Mouse (Mus musculus) midbrain, embryonic 16.5 days (tissue): Measurements from ENCODE around the gene Nsd2. TPM values are rescaled to one million over a fixed set of nuclear protein-coding genes. Genes with fewer than 3 reads are reported as not detected.

ENCODE experiments used
- ATAC-seq: fragments of 200-750 bp; cut with Nextera tagmentation; 2 replicates; pipeline ENCODE4 v1.8.0; 2017; ENCODE audit warnings: moderate TSS enrichment
- H3K27ac ChIP-seq: fragments of 300-500 bp; sonication (generic); 2 replicates; pipeline ENCODE4 v1.5.1; 2014; ENCODE audit warnings: mild to moderate bottlenecking, low read length, mixed read lengths
- H3K27me3 ChIP-seq: fragments of 300-500 bp; sonication (generic); 2 replicates; pipeline ENCODE4 v1.6.1; 2014; ENCODE audit warnings: low read depth, low read length, mixed read lengths; ENCODE audit not compliant: control insufficient read depth, insufficient read depth
- H3K36me3 ChIP-seq: fragments of 300-500 bp; sonication (generic); 2 replicates; pipeline ENCODE4 v1.6.1; 2014; ENCODE audit warnings: mild to moderate bottlenecking, low read length, moderate library complexity, mixed read lengths; ENCODE audit not compliant: control insufficient read depth, insufficient read depth
- H3K4me1 ChIP-seq: fragments of 300-500 bp; sonication (generic); 2 replicates; pipeline ENCODE4 v1.6.1; 2014; ENCODE audit warnings: mild to moderate bottlenecking, low read length, mixed read lengths; ENCODE audit not compliant: control insufficient read depth, insufficient read depth
- H3K4me2 ChIP-seq: fragments of 300-500 bp; sonication (generic); 2 replicates; pipeline ENCODE4 v1.6.1; 2014; ENCODE audit warnings: mild to moderate bottlenecking, low read length, mixed read lengths
- H3K4me3 ChIP-seq: fragments of 300-500 bp; sonication (generic); 2 replicates; pipeline ENCODE4 v1.5.1; 2014; ENCODE audit warnings: low read depth, mild to moderate bottlenecking, low read length, moderate library complexity, mixed read lengths
- H3K9ac ChIP-seq: fragments of 300-500 bp; sonication (generic); 2 replicates; pipeline ENCODE4 v1.6.1; 2014; ENCODE audit warnings: low read depth, low read length, mixed read lengths
- H3K9me3 ChIP-seq: fragments of 300-500 bp; sonication (generic); replicated peaks from 2 replicates; pipeline ENCODE4 v1.6.1; 2014; ENCODE audit warnings: mild to moderate bottlenecking, low read length, mixed read lengths; ENCODE audit not compliant: control insufficient read depth, poor library complexity, severe bottlenecking
- WGBS: fragments of 180-500 bp; shearing (Covaris S2); extraction: QIAGEN DNeasy Blood & Tissue Kit; methylation state at CpG from one replicate; pipeline ENCODE4 v1.1.7; 2014; 5-methylcytosine and 5-hydroxymethylcytosine counted together
- polyA plus RNA-seq: library from polyadenylated mRNA; unstranded; fragments of >200 nt; fragmentation: Nextera tagmentation; extraction: Ambion mirVana; gene quantifications from 2 replicates; pipeline ENCODE4 v1.2.1, GENCODE M21; 2015

Gene Nsd2
- polyA plus RNA-seq, 1 experiment from 2014 or later, result 75.9 TPM

DNA sequence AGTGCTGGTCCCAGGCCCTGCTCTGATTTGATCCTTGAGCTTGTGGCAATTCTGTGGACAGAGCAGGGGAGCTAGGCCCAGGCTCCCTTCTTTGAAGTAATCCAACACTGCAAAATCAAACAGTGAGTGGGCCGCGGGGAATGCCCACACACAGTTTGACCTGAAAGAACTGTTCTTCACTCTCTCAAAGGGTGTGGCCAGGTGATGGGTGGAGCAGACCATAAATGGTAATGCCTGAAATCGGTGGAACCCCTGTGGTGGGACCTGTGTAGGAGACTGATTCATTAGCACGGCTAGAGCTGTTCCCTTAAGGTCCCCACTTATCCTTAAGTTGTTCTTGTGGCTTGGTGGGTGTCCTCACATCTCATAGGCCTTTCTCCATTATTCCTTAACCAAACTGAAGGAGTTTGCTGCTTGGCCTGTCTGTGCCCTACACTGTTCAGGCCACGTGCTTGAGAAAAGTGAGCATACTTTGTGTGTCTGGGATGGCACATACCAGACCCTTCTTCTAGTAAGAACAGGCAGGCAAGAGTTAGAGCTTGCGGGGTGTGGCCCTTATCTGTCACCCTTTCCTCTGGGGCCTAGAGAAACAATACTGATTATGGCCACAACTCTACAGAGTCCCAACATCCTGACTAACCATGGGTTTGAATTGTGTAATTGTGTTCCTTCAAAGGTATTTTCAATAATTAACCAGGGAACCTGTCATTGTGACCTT, 4.4 kb upstream of the Nsd2 start:
- Histone ChIP-seq H3K4me1 (peaks cover 12% of the 10 kb centered on the region), H3K4me3 (no peak overlapping the region), H3K9me3 (no peaks in the 10 kb centered on the region), H3K36me3 (no peaks in the 10 kb centered on the region), H3K27ac (no peak overlapping the region), H3K9ac (no peak overlapping the region), H3K4me2 (no peak overlapping the region), H3K27me3 (no peaks in the 10 kb centered on the region)
- ATAC-seq, result no peak
- WGBS, result 81% methylated on average over 6 of the region's 6 CpGs

GRCm38 (mm10) chr5:33818104-33818503, 2.4 kb upstream of the Nsd2 start:
- H3K4me2 ChIP-seq, result no peak overlapping the region
- ATAC-seq, result no peak
- H3K4me1 ChIP-seq, result peaks cover 25% of the 10 kb centered on the region
- H3K27ac ChIP-seq, result no peak overlapping the region
- H3K27me3 ChIP-seq, result no peaks in the 10 kb centered on the region
- H3K4me3 ChIP-seq, result no peak overlapping the region
- 5% methylated on average over 5 of the region's 5 CpGs for WGBS
- no peaks in the 10 kb centered on the region for H3K36me3 ChIP-seq
- no peaks in the 10 kb centered on the region for H3K9me3 ChIP-seq
- H3K9ac ChIP-seq, result no peak overlapping the region

- no peaks in the 10 kb centered on the region for H3K36me3 ChIP-seq
These were observed 1.2 kb upstream of the Nsd2 start for GRCm38 (mm10) chr5:33819141-33819875.

GRCm38 (mm10) chr5:33820733-33821621, 452 bp downstream of the Nsd2 start:
- peaks cover 40% of the 10 kb centered on the region for H3K4me1 ChIP-seq

More at GRCm38 (mm10) chr5:33819141-33819875, 1.2 kb upstream of the Nsd2 start:
- peak overlapping the region; percentile 99 for H3K27ac ChIP-seq
- peak overlapping the region; percentile 68 for H3K9ac ChIP-seq
- peak overlapping the region; percentile 80 for H3K4me2 ChIP-seq
- H3K9me3 ChIP-seq, result no peaks in the 10 kb centered on the region
- peaks cover 33% of the 10 kb centered on the region for H3K4me1 ChIP-seq
- H3K27me3 ChIP-seq, result no peaks in the 10 kb centered on the region
- peak; percentile 59 for ATAC-seq
- 6% methylated on average over 9 of the region's 9 CpGs for WGBS
- peak overlapping the region; percentile 100 for H3K4me3 ChIP-seq

DNA sequence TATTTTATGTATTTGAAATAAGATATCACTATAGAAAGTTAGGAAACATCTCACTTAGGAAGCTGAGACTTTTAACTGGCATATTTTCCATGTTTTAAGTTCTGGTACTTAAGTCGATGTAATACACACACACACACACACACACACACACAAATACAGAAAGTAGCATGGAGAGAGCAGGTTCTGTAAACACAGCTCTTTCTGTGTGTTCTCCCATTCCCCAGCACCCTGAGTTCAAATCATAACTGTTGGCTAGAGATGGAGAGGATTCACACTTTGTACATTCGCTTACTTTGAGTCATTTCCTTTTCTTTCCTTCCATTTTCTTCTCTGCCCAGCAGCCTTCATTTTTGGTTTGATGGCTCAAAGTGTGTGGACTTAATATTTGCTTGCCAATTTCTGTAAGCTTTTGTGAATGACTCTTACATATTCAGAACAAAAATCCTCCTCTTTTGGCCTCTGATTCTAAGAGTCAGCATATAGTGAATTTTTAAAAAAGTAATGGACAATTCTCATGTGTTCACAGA, 1.4 kb downstream of the Nsd2 start:
- H3K36me3 ChIP-seq, result no peaks in the 10 kb centered on the region
- H3K27me3 ChIP-seq, result no peaks in the 10 kb centered on the region
- H3K4me3 ChIP-seq, result peak overlapping the region; percentile 100
- H3K9me3 ChIP-seq, result no peaks in the 10 kb centered on the region
- peak overlapping the region; percentile 79 for H3K4me2 ChIP-seq
- WGBS, result 28% methylated on average over 2 of the region's 2 CpGs
- H3K4me1 ChIP-seq, result peaks cover 49% of the 10 kb centered on the region
- ATAC-seq, result no peak
- H3K9ac ChIP-seq, result 0 out of 2 replicates have a peak overlapping the region, but pooled peaks have one; percentile 48
- no peak overlapping the region; the same call in 1 of the 2 replicates for H3K27ac ChIP-seq

More at GRCm38 (mm10) chr5:33820733-33821621, 452 bp downstream of the Nsd2 start:
- Histone ChIP-seq H3K36me3 (no peaks in the 10 kb centered on the region), H3K9ac (peak overlapping the region; percentile 99), H3K4me3 (peak overlapping the region; percentile 100), H3K27ac (peak overlapping the region; percentile 99), H3K4me2 (peak overlapping the region; percentile 79), H3K9me3 (no peaks in the 10 kb centered on the region), H3K27me3 (no peaks in the 10 kb centered on the region)
- 1% methylated on average over 98 of the region's 121 CpGs for WGBS
- ATAC-seq, result peak; percentile 33

- Histone ChIP-seq H3K4me2 (peak overlapping the region; percentile 79), H3K4me3 (peak overlapping the region; percentile 25), H3K27me3 (no peaks in the 10 kb centered on the region), H3K9ac (0 out of 2 replicates have a peak overlapping the region, but pooled peaks have one; percentile 51), H3K9me3 (no peaks in the 10 kb centered on the region), H3K4me1 (peaks cover 49% of the 10 kb centered on the region), H3K36me3 (no peaks in the 10 kb centered on the region), H3K27ac (no peak overlapping the region)
- 13% methylated on average over 3 of the region's 3 CpGs for WGBS
- ATAC-seq, result no peak
These were observed 1.9 kb downstream of the Nsd2 start for GRCm38 (mm10) chr5:33822456-33822855.

- Histone ChIP-seq H3K9me3 (no peaks in the 10 kb centered on the region), H3K27ac (no peak overlapping the region), H3K9ac (no peak overlapping the region), H3K27me3 (no peaks in the 10 kb centered on the region), H3K36me3 (no peaks in the 10 kb centered on the region), H3K4me3 (no peak overlapping the region), H3K4me2 (no peak overlapping the region), H3K4me1 (peaks cover 36% of the 10 kb centered on the region)
- ATAC-seq, result no peak
These were observed 5.5 kb downstream of the Nsd2 start for GRCm38 (mm10) chr5:33826001-33826400.

DNA sequence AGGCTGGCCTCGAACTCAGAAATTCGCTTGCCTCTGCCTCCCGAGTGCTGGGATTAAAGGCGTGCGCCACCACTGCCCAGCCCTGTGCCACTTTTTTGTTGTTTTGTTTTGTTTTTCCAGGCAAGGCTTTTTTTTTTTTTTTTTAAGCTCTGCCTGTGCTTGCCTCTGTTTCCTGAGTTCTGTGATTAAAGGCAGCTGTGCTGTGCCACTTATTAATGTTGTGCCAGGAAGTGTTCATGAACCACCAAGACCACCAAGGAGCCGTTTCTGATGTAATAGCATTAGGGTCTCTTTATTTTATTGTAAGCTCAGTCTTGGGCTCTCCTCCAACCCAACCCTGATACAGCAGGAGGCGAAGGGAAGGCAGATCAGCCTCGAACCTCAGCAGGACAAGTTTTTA, 7.6 kb downstream of the Nsd2 start:
- Histone ChIP-seq H3K4me2 (no peak overlapping the region), H3K27ac (no peak overlapping the region), H3K4me1 (peaks cover 24% of the 10 kb centered on the region), H3K9me3 (no peaks in the 10 kb centered on the region), H3K4me3 (no peak overlapping the region), H3K36me3 (0 out of 2 replicates have a peak, but pooled peaks cover 2% of the 10 kb centered on the region), H3K9ac (no peak overlapping the region), H3K27me3 (no peaks in the 10 kb centered on the region)
- 88% methylated on average over 8 of the region's 8 CpGs for WGBS
- ATAC-seq, result no peak
